Mouse (Mus musculus) liver, embryonic 14.5 days (tissue): ENCODE measurements at regions not wholly inside any gene's neighbourhood (a gene's known extent, or its start where the extent isn't known, plus 50 kb on each side); places are given as distances from the start of the nearest gene placed in this dataset.

Source experiments
- ATAC-seq: fragments of 200-750 bp; cut with Nextera tagmentation; 2 replicates; pipeline ENCODE4 v1.8.0; 2017; ENCODE audit warnings: moderate number of reproducible peaks, mild to moderate bottlenecking, moderate library complexity; ENCODE audit not compliant: insufficient read depth
- DNase-seq, 3 experiments: peaks; one replicate each; pipeline ENCODE4 v3.0.0-alpha.2; 2012 to 2013; ENCODE audit warnings: low read depth in 3 of 3, low spot score in 3 of 3
- H3K27ac ChIP-seq: fragments of 300-500 bp; sonication (generic); 2 replicates; pipeline ENCODE4 v1.5.1; 2014; ENCODE audit warnings: moderate library complexity, mild to moderate bottlenecking, control low read depth, inconsistent platforms
- H3K27me3 ChIP-seq: fragments of 300-500 bp; sonication (generic); 2 replicates; pipeline ENCODE4 v1.6.1; 2014; ENCODE audit warnings: mild to moderate bottlenecking, low read length, moderate library complexity; ENCODE audit not compliant: control insufficient read depth, insufficient read depth
- H3K36me3 ChIP-seq: fragments of 300-500 bp; sonication (generic); replicated peaks from 2 replicates; pipeline ENCODE4 v1.6.1; 2014; ENCODE audit warnings: low read depth; ENCODE audit not compliant: control insufficient read depth, insufficient read depth
- H3K4me1 ChIP-seq, 2 experiments: fragments of 200-500 bp in 1 of 2; fragments of 300-500 bp in 1 of 2; sonication (generic) in 1 of 2; replicated peaks; 2 replicates each; pipeline ENCODE4 v1.6.1; 2012 to 2014; ENCODE audit warnings: antibody characterized with exemption in 1 of 2, inconsistent platforms in 1 of 2, low read length in 1 of 2; ENCODE audit not compliant: control insufficient read depth in 2 of 2, insufficient read depth in 2 of 2
- H3K4me2 ChIP-seq: fragments of 300-500 bp; sonication (generic); 2 replicates; pipeline ENCODE4 v1.6.1; 2014; ENCODE audit warnings: low read depth, mild to moderate bottlenecking, control low read depth, moderate library complexity
- H3K4me3 ChIP-seq, 2 experiments: fragments of 200-500 bp in 1 of 2; fragments of 300-500 bp in 1 of 2; sonication (generic) in 1 of 2; 2 replicates each; pipeline ENCODE4 v1.5.1; 2012 to 2014; ENCODE audit warnings: low read depth in 2 of 2, low read length in 2 of 2, mild to moderate bottlenecking in 2 of 2, control low read depth in 1 of 2, inconsistent platforms in 1 of 2, moderate library complexity in 1 of 2; ENCODE audit not compliant: insufficient read depth in 1 of 2
- H3K9ac ChIP-seq: fragments of 300-500 bp; sonication (generic); replicated peaks from 2 replicates; pipeline ENCODE4 v1.6.1; 2014; ENCODE audit warnings: mild to moderate bottlenecking, control low read depth, moderate library complexity
- H3K9me3 ChIP-seq: fragments of 300-500 bp; sonication (generic); 2 replicates; pipeline ENCODE4 v1.6.1; 2016; ENCODE audit warnings: low read length, mixed read lengths; ENCODE audit not compliant: control insufficient read depth
- CTCF ChIP-seq: IDR thresholded peaks from 2 replicates; pipeline ENCODE4 v1.5.1; 2016; ENCODE audit warnings: antibody characterized with exemption, low read depth, control low read depth
- EP300 ChIP-seq: IDR thresholded peaks from 2 replicates; pipeline ENCODE4 v1.6.1; 2016; ENCODE audit warnings: antibody characterized with exemption, low read depth
- WGBS: fragments of 180-500 bp; shearing (Covaris S2); extraction: QIAGEN DNeasy Blood & Tissue Kit; methylation state at CpG from one replicate; pipeline ENCODE4 v1.1.7; 2014; ENCODE audit not compliant: insufficient replicate concordance; 5-methylcytosine and 5-hydroxymethylcytosine counted together

DNA sequence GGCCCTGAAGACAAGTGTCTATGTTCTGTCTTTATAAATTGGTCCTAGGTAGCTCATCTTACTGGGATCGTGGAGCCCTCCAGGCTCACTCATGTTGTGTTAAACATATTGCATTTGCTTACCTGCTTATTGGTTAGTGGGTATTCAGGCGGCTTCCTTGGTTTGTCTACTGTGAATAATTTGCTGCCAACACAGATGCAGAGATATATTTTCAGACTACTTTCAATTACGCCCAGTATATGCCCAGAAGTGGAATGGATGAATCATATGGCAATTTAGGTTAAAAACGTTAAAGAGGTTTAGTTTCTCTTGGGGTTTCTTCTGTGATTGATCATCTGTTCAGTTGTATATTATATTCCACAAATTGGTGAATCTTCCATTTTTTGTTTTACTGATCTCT, 140.4 kb downstream of the Mex3b start:
- no peak overlapping the region for H3K4me2 ChIP-seq
- no peaks in the 10 kb centered on the region for H3K9me3 ChIP-seq
- no peak overlapping the region for H3K4me3 ChIP-seq
- 55% methylated on average over 4 of the region's 4 CpGs for WGBS
- no peak for TF ChIP-seq CTCF
- no peak for TF ChIP-seq EP300
- no peak for ATAC-seq
- no peak for DNase-seq
- no peaks in the 10 kb centered on the region for H3K4me1 ChIP-seq
- H3K27ac ChIP-seq, result no peak overlapping the region
- H3K36me3 ChIP-seq, result no peaks in the 10 kb centered on the region
- no peaks in the 10 kb centered on the region for H3K27me3 ChIP-seq
- no peak overlapping the region for H3K9ac ChIP-seq

- TF ChIP-seq CTCF (no peak), EP300 (no peak)
- Histone ChIP-seq H3K27me3 (no peaks in the 10 kb centered on the region), H3K9ac (no peak overlapping the region), H3K27ac (no peak overlapping the region), H3K4me2 (no peak overlapping the region), H3K36me3 (no peaks in the 10 kb centered on the region), H3K9me3 (no peaks in the 10 kb centered on the region), H3K4me1 (no peaks in the 10 kb centered on the region), H3K4me3 (no peak overlapping the region)
- ATAC-seq (no peak), DNase-seq (no peak)
- 64% methylated on average over 2 of the region's 2 CpGs for WGBS
Measured at GRCm38 (mm10) chr7:83012145-83012544, 145.0 kb downstream of the Mex3b start.

DNA sequence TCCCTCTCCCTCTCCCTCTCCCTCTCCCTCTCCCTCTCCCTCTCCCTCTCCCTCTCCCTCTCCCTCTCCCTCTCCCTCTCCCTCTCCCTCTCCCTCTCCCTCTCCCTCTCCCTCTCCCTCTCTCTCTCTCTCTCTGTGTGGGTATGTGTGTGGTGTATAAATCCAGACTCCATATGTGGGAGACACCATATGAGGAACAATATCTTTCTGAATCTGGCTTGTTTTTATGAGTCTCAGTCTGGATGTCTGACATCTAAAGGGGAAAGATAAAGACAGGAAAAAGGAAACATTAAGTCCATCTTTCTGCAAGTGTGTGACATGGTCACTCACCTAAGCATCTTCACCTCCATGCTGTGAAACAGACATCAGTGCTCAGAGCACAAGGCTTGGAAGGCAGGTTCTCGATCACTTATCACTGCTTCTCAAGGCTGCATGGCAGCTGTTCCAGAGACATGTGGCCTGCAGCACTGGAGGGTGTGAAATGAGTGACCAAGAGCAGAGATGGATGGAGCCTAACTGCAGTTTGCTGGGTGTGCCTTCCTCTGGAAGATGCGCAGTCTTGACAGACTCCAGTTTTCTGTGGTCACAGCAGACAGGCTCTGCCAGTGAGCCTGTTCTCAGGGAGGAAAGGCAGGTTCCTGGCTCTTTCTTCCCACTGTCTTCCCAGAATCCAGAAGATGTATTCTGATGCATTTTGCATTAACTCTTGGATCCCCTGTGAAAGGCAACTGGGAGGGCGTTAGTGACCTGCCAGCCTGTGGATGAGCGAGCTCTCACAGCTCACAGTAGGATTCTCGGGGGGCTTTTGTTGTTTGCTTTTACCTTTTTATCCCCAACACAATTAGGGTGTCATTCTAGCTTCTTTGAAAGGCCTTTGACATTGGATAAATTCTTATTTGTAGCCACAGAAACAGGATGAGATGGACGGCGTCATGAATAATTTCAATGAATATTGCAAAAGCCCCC, 147.9 kb downstream of the Mex3b start:
- Histone ChIP-seq H3K36me3 (no peaks in the 10 kb centered on the region), H3K9ac (no peak overlapping the region), H3K4me3 (no peak overlapping the region), H3K4me2 (no peak overlapping the region), H3K4me1 (no peaks in the 10 kb centered on the region), H3K9me3 (no peaks in the 10 kb centered on the region), H3K27ac (no peak overlapping the region), H3K27me3 (no peaks in the 10 kb centered on the region)
- ATAC-seq (no peak), DNase-seq (no peak)
- TF ChIP-seq CTCF (no peak), EP300 (no peak)
- 60% methylated on average over 7 of the region's 7 CpGs for WGBS

DNA sequence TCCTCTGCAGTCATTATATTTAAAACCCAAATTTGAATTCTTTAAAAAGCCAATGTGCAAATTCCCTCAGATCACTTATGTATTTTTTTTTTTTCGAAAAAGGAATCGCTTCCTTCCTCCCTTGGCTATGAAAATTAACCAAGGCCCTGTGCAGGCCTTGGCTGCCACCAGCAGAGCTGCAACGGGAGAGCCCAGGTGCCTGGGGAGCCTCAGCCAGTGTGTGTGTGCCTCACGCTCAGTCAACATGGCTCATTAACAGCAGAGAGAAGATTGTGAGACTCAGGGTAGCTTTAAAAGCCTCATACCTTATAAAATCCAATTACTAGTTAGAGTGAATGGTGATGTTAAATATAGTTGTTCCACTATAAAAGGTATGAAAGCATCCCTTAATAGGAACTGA, 148.6 kb downstream of the Mex3b start:
- Histone ChIP-seq H3K9me3 (no peaks in the 10 kb centered on the region), H3K4me2 (no peak overlapping the region), H3K27me3 (no peaks in the 10 kb centered on the region), H3K4me3 (no peak overlapping the region), H3K4me1 (no peaks in the 10 kb centered on the region), H3K9ac (no peak overlapping the region), H3K36me3 (no peaks in the 10 kb centered on the region), H3K27ac (no peak overlapping the region)
- DNase-seq, result no peak
- ATAC-seq, result no peak
- 50% methylated on average over 4 of the region's 4 CpGs for WGBS
- no peak for TF ChIP-seq CTCF
- no peak for TF ChIP-seq EP300

- no peaks in the 10 kb centered on the region for H3K27me3 ChIP-seq
- H3K9ac ChIP-seq, result no peak overlapping the region
- WGBS, result 33% methylated on average over 4 of the region's 4 CpGs
- ATAC-seq (no peak), DNase-seq (no peak)
- H3K4me1 ChIP-seq, result no peaks in the 10 kb centered on the region
- TF ChIP-seq EP300, result no peak
- H3K4me2 ChIP-seq, result no peak overlapping the region
- no peak overlapping the region for H3K27ac ChIP-seq
- H3K9me3 ChIP-seq, result no peaks in the 10 kb centered on the region
- no peak overlapping the region for H3K4me3 ChIP-seq
- no peaks in the 10 kb centered on the region for H3K36me3 ChIP-seq
Measured at GRCm38 (mm10) chr7:83016566-83016965, 149.4 kb downstream of the Mex3b start.
